Mouse (Mus musculus) E14TG2a.4 (cell line): ENCODE measurements around the gene Mycn.

Source experiments
- CTCF ChIP-seq: conservative IDR thresholded peaks from 2 replicates; pipeline ENCODE4 v1.5.1; 2014; ENCODE audit warnings: low read length
- NANOG ChIP-seq: IDR thresholded peaks from 2 replicates; pipeline ENCODE4 v1.6.1; 2014; ENCODE audit warnings: borderline replicate concordance, low read length, mixed read lengths
- POU5F1 ChIP-seq: IDR thresholded peaks from 2 replicates; pipeline ENCODE4 v1.6.1; 2014; ENCODE audit warnings: low read length, borderline replicate concordance

DNA sequence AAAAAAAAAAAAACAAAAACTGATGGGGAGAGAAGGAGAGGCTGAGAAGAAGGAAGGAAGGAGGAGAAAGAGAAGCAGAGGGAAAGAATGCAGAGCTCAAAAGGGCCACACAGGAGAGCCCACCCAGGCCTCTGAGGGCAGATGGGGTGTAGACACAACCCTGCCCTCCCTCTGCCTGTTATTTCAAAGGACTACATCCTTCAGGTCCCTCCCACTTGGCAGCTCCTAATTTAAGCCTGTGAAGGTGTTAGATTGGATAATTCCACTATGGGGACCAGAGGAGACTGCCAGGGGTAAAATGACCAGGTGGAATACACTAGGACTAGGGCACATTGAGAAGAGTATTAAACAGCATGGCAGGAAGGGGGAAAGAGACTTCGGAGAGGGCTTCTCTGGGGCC lies 37.6 kb downstream of the Mycn start:
- TF ChIP-seq CTCF: no peak
- no peak for TF ChIP-seq NANOG
- TF ChIP-seq POU5F1: no peak
